Mouse (Mus musculus) hindbrain, embryonic 14.5 days (tissue): ENCODE data around the gene Hist1h2ak. TPM values are rescaled to one million over a fixed set of nuclear protein-coding genes. Genes with fewer than 3 reads are reported as not detected.
A peak's percentile ranks its signal among the peaks of the same experiment; 100 is the strongest.
"Not testable (repeated sequence)": the region's sequence is repeated elsewhere in the genome, so short reads cannot be mapped to it uniquely, and the experiment has no call there.

Source experiments
- ATAC-seq: fragments of 200-750 bp; cut with Nextera tagmentation; 2 replicates; pipeline ENCODE4 v1.8.0; 2017; ENCODE audit warnings: moderate number of reproducible peaks, mild to moderate bottlenecking, moderate TSS enrichment, moderate library complexity; ENCODE audit not compliant: low FRiP score
- DNase-seq: peaks from one replicate; pipeline ENCODE4 v3.0.0-alpha.2; 2015; ENCODE audit warnings: low spot score
- H3K27ac ChIP-seq: fragments of 300-500 bp; sonication (generic); 2 replicates; pipeline ENCODE4 v1.5.1; 2014; ENCODE audit warnings: mild to moderate bottlenecking, moderate library complexity
- H3K27me3 ChIP-seq: fragments of 300-500 bp; sonication (generic); 2 replicates; pipeline ENCODE4 v1.6.1; 2014; ENCODE audit warnings: mild to moderate bottlenecking, low read length, mixed read lengths; ENCODE audit not compliant: control insufficient read depth, insufficient read depth
- H3K36me3 ChIP-seq: fragments of 300-500 bp; sonication (generic); replicated peaks from 2 replicates; pipeline ENCODE4 v1.6.1; 2014; ENCODE audit not compliant: control insufficient read depth, insufficient read depth
- H3K4me1 ChIP-seq: fragments of 300-500 bp; sonication (generic); replicated peaks from 2 replicates; pipeline ENCODE4 v1.6.1; 2014; ENCODE audit warnings: antibody characterized with exemption, low read length, mixed read lengths; ENCODE audit not compliant: control insufficient read depth, insufficient read depth
- H3K4me2 ChIP-seq: fragments of 300-500 bp; sonication (generic); replicated peaks from 2 replicates; pipeline ENCODE4 v1.6.1; 2014; ENCODE audit warnings: mild to moderate bottlenecking, moderate library complexity
- H3K4me3 ChIP-seq: fragments of 300-500 bp; sonication (generic); replicated peaks from 2 replicates; pipeline ENCODE4 v1.5.1; 2014; ENCODE audit warnings: mild to moderate bottlenecking, low read length
- H3K9ac ChIP-seq: fragments of 300-500 bp; sonication (generic); 2 replicates; pipeline ENCODE4 v1.6.1; 2014
- H3K9me3 ChIP-seq: fragments of 300-500 bp; sonication (generic); 2 replicates; pipeline ENCODE4 v1.6.1; 2016; ENCODE audit warnings: low read length; ENCODE audit not compliant: control insufficient read depth
- WGBS: fragments of 180-500 bp; shearing (Covaris S2); extraction: QIAGEN DNeasy Blood & Tissue Kit; methylation state at CpG from one replicate; pipeline ENCODE4 v1.1.7; 2014; 5-methylcytosine and 5-hydroxymethylcytosine counted together
- polyA plus RNA-seq: library from polyadenylated mRNA; unstranded; fragments of >200 nt; fragmentation: Nextera tagmentation; extraction: Ambion mirVana; gene quantifications from 2 replicates; pipeline ENCODE4 v1.2.1, GENCODE M21; 2014

Gene Hist1h2ak
- polyA plus RNA-seq, 1 experiment from 2014 or later = 3.4 TPM

DNA sequence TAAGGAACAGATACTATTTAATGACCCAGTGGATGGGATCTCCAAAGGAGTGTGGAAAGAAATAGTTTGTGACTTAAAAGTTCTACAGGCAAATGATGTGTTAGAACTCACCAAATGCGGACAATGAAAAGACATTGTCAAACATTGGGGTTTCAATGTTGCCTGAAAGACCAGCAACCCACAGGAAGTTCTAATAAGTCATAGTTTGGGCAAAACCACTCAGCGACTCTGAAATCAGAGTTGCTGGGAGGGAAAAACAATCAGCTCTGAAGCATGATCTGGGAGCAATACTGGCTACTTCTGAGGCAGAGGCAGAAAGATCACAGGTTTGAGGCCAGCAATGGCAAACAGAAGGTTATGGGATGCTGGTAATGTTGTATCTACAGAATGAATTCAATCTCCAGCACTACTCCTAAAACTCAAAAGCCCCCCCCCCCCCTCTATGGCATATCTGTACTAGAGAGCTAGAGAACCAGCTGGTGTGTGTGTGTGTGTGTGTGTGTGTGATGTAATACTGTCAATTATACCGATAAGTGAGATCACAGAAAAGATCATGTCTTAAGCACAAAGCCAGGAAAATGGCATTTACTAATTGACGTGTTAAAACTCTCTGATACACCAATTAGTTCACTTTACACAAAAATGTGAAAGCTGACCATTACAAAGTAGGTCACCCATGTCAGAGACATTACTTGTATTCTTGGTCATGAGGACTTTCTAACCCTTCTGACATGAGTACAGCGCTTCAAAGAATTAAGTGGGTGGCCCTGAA is 4.1 kb downstream of the Hist1h2ak start:
- peak overlapping the region; percentile 53 for H3K4me3 ChIP-seq
- H3K9me3 ChIP-seq = no peaks in the 10 kb centered on the region
- H3K27ac ChIP-seq = peak overlapping the region; percentile 86
- no peaks in the 10 kb centered on the region for H3K36me3 ChIP-seq
- H3K27me3 ChIP-seq = no peaks in the 10 kb centered on the region
- H3K4me2 ChIP-seq = peak overlapping the region; percentile 90
- 5% methylated on average over 5 of the region's 5 CpGs for WGBS
- ATAC-seq (no peak), DNase-seq (peak; percentile 35)
- H3K9ac ChIP-seq = peak overlapping the region; percentile 75
- H3K4me1 ChIP-seq = peaks cover 34% of the 10 kb centered on the region

DNA sequence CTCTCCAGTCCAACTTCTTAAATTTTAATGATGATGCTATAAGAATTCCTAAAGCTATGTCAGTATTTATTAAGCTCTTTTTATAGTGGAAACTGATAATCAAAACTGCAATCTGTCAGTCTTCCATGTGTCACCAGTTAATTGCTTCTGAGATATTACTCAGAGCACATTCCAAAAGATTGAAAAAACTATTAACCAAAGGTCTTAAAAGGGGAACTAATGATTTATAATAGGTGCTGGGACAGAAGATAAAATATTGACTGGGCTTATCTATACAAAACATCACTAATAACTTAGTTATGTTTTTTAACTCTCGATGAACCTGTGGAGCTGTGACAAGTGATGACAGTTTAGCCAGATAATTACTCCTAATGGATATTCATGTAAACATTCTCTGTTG is 8.6 kb downstream of the Hist1h2ak start:
- Histone ChIP-seq H3K4me1 (peaks cover 20% of the 10 kb centered on the region), H3K27me3 (no peaks in the 10 kb centered on the region), H3K4me2 (no peak overlapping the region), H3K27ac (no peak overlapping the region), H3K4me3 (no peak overlapping the region), H3K36me3 (no peaks in the 10 kb centered on the region), H3K9ac (no peak overlapping the region), H3K9me3 (no peaks in the 10 kb centered on the region)
- DNase-seq (no peak), ATAC-seq (no peak)
- WGBS = 91% methylated on average over 1 of the region's 1 CpGs

DNA sequence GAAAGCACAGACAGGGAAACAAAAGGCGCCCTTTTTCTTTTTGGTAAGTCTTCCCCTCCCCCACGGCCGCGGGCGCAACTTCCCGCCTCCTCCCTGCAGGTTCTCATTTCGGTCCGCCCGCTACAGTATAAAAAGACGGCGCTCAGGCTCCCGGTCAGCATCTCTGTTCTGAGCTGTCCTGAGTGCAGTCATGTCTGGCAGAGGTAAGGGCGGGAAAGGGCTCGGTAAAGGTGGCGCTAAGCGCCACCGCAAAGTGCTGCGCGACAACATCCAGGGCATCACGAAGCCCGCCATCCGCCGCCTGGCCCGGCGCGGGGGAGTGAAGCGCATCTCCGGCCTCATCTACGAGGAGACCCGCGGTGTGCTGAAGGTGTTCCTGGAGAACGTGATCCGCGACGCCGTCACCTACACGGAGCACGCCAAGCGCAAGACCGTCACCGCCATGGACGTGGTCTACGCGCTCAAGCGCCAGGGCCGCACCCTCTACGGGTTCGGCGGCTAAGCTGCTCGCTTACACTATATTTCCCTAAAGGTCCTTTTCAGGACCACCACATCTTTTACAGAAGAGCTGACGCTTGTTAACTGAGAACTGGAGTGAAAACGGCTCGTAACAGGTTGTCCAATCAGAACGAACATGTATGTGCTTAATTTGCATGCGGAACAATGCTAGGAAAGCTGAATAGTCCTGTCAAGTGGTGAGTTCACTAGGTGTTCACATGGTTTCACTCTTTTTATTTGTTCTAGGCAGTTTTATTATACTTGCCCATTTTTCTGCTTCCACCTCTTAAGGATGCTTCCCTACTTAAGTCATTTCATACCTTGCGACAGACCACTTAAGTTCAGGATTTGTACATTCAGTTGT is 18.5 kb downstream of the Hist1h2ak start, which contains the start of gene Hist1h4j:
Gene Hist1h4j, plus strand, starts transcription at position 159 of the 862 bp plus-strand sequence.
- peaks cover 22% of the 10 kb centered on the region for H3K4me1 ChIP-seq
- under 1% methylated on average over 42 of the region's 56 CpGs for WGBS

DNA sequence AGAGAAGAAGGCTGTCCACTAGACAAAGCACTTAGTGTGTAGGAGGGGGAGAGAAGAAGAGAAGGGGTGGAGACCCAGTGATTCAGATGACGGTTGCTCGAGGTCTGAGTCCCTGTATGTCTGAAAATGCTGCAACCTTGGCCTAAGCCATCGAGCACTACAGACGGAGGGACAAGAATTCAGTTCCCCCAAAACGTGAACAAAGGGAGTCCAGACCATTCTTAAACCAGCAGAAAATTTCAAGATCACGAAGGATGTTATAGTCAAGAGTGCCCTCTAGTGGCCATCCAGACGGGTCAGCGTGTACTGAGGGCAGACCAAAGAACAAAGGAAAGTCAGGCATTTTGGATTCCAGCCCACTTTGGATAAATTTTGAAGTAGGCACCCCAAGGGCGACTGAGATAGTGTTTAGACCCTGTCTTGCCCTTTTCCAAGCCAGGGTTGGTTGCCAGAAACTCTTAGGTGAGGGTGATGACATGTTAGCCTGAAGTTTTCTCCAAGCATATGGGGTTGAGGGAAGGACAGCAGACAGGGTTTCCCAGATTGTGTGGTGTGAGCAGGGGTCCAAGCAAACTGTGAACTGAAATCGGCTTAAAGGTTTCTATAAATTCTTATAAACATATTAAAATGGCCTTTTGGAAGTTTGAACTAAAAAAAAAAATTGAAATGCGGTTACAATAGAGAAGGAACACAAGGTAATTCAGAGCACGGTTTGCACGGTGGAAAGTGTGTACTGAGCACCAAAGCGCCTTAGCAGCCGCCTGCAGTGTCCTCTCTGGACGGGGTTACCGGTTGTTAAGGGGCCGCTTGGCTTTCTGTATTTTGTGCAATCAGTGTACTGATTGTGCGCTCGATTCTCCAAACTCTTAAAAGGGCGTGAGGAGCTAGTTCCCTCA is 19.4 kb downstream of the Hist1h2ak start:
- WGBS = under 1% methylated on average over 21 of the region's 21 CpGs
- Histone ChIP-seq H3K27me3 (no peaks in the 10 kb centered on the region), H3K4me2 (peak overlapping the region; percentile 88), H3K4me1 (peaks cover 22% of the 10 kb centered on the region), H3K36me3 (no peaks in the 10 kb centered on the region), H3K9ac (peak overlapping the region; percentile 76), H3K4me3 (peak overlapping the region; percentile 43), H3K9me3 (no peaks in the 10 kb centered on the region), H3K27ac (peak overlapping the region; percentile 99)
- ATAC-seq (peak; percentile 86), DNase-seq (peak; percentile 93)

More for the DNA sequence above, 18.5 kb downstream of the Hist1h2ak start, which contains the start of gene Hist1h4j:
- H3K27me3 ChIP-seq, H3K36me3 ChIP-seq, H3K9me3 ChIP-seq: not testable (repeated sequence)
- ATAC-seq (peak; percentile 92), DNase-seq (peak; percentile 92)
- Histone ChIP-seq H3K9ac (peak within 1 kb of the TSS; percentile 76), H3K4me3 (peak within 1 kb of the TSS; percentile 43), H3K4me2 (peak within 1 kb of the TSS; percentile 88), H3K27ac (peak within 1 kb of the TSS; percentile 99)

DNA sequence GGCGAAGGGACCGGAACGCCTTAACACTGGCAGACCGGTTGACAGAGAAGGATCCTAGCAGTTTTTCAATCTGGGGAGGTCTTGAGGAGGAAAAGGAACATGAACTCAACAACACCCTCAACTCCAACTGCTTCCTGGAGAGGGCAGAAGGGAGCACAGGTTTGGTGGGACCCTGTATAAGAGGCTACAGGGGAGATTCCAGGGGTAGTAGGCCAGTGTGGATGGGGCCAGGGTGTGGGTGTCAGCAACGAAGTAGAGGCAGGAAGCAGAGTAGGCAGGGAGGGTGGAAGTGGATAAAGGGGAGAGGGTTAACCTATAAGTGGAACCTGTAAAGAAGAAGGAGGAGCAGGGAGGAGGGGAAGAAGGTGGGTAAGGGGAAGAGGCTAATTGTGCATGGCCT is 20.2 kb downstream of the Hist1h2ak start:
- DNase-seq = no peak
- Histone ChIP-seq H3K27ac (peak overlapping the region; percentile 99), H3K27me3 (no peaks in the 10 kb centered on the region), H3K9me3 (no peaks in the 10 kb centered on the region), H3K4me1 (peaks cover 22% of the 10 kb centered on the region), H3K4me3 (no peak overlapping the region), H3K36me3 (no peaks in the 10 kb centered on the region), H3K4me2 (no peak overlapping the region), H3K9ac (no peak overlapping the region)
- WGBS = 59% methylated on average over 5 of the region's 5 CpGs
- peak; percentile 16; the same call in 1 of the 2 replicates for ATAC-seq

DNA sequence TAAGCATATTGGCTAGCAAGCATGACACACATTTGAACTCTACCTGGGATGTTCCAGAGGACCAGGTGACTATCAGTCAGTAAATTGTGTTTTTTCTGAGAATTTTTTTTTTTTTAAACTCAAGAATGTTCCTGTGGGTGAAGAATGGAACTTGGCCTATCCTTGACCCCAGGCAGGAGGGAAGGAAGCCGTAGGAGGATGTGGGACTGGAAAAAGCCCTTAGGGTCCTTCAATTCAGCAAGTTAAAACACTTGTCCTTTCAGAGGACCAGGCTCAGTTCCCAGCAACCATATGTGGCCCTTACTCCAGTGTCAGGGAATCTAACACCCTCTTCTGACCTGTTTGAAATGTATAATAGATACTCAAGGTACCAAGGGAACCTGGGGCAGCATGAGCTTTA is 24.1 kb downstream of the Hist1h2ak start:
- Histone ChIP-seq H3K9me3 (no peaks in the 10 kb centered on the region), H3K4me2 (no peak overlapping the region), H3K27ac (no peak overlapping the region), H3K4me3 (no peak overlapping the region), H3K4me1 (peaks cover 8% of the 10 kb centered on the region; the same call in 1 of the 2 replicates), H3K9ac (no peak overlapping the region), H3K36me3 (no peaks in the 10 kb centered on the region), H3K27me3 (no peaks in the 10 kb centered on the region)
- DNase-seq = no peak
- WGBS = 59% methylated on average over 1 of the region's 1 CpGs
- ATAC-seq = no peak

DNA sequence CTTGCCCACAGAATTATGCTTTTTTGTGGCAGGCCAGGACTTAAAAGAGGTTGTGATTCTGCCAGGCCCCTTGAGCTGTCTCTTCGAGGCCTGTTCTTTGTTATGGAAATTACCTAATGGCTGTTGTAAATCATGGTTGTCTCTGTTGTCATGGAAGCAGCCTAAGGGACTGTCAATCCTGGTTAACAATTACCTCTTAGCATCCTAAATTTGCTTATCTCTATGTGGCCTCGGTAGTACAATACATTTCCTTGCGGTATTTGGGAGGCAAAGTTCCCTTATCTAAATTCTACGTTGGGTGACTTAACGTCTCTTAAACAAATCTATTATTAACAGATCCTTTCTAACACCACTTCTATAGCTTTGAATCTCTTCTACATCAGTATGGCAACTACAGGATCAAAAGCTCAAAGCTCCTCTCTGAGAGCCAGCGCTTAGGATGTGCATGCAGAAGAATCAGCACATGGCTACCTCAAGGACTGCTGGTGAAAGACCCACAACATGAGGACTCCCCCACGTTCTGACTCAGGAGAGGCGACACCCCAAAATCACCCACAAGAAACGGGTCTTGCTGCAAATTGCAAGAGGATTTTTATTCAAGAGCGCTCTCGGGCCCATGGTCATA is 25.6 kb downstream of the Hist1h2ak start:
- Histone ChIP-seq H3K9ac (no peak overlapping the region), H3K4me2 (no peak overlapping the region), H3K9me3 (no peaks in the 10 kb centered on the region), H3K36me3 (no peaks in the 10 kb centered on the region), H3K27me3 (no peaks in the 10 kb centered on the region), H3K27ac (peak overlapping the region; percentile 38; the same call in 1 of the 2 replicates), H3K4me1 (no peaks in the 10 kb centered on the region), H3K4me3 (no peak overlapping the region)
- peak; percentile 65; the same call in 1 of the 2 replicates for ATAC-seq
- whole genome bisulfite sequencing = 17% methylated on average over 11 of the region's 11 CpGs
- DNase-seq = no peak

DNA sequence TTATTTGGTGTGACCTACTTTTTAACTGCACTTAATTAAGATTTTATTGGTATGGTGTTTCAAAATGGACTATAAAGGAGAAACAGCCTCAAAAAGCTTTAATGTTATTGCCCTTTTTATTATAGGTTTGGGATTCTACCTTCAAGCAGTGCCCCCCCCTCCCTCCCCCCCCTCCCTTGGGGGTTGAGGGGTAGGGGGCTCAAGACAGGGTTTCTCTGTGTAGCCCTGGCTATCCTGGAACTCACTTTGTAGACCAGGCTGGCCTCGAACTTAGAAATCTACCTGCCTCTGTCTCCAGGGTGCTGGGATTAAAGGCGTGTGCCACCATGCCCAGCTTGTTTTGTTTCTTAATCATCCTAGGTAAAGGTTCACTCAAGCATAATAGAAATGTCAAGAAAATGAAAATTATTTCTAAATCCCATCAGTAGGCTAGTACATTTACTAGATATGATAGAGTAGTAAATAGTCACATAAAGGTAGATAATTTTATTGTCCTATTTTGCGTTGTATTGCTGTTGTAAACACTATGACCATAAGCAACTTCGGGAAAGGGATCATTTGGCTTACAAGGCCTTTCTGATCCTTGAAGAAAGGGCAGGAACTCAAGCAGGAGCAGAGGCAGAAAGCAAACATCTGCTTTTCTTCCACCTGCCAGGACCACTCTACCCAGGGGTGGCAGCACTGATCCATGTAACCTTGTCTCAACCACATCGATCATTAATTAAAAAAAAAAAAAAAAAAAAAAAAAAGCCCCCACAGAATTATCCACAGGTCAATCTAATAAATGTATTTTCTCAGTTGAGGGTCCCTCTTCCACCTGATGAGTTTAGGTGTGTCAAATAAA is 30.4 kb downstream of the Hist1h2ak start:
- Histone ChIP-seq H3K4me1 (peaks cover 15% of the 10 kb centered on the region), H3K36me3 (no peaks in the 10 kb centered on the region), H3K4me2 (peak overlapping the region; percentile 69), H3K9ac (no peak overlapping the region), H3K27ac (peak overlapping the region; percentile 85; the same call in 1 of the 2 replicates), H3K4me3 (no peak overlapping the region), H3K9me3 (no peaks in the 10 kb centered on the region), H3K27me3 (no peaks in the 10 kb centered on the region)
- no peak for ATAC-seq
- no peak for DNase-seq
- 40% methylated on average over 5 of the region's 5 CpGs for WGBS
